Mouse (Mus musculus) liver, embryonic 16.5 days (tissue): Measurements from ENCODE around the gene Prkcz. TPM values are rescaled to one million over a fixed set of nuclear protein-coding genes. Genes with fewer than 3 reads are reported as not detected.

Experiments
- ATAC-seq: fragments of 200-750 bp; cut with Nextera tagmentation; 2 replicates; pipeline ENCODE4 v1.8.0; 2017; ENCODE audit warnings: low read depth, mild to moderate bottlenecking, moderate number of reproducible peaks, moderate library complexity
- H3K27ac ChIP-seq: fragments of 300-500 bp; sonication (generic); 2 replicates; pipeline ENCODE4 v1.5.1; 2014; ENCODE audit warnings: mild to moderate bottlenecking, low read length
- H3K27me3 ChIP-seq: fragments of 300-500 bp; sonication (generic); 2 replicates; pipeline ENCODE4 v1.6.1; 2014; ENCODE audit warnings: low read depth, low read length, mixed read lengths; ENCODE audit not compliant: control insufficient read depth, insufficient read depth
- H3K36me3 ChIP-seq: fragments of 300-500 bp; sonication (generic); 2 replicates; pipeline ENCODE4 v1.6.1; 2014; ENCODE audit warnings: mild to moderate bottlenecking; ENCODE audit not compliant: control insufficient read depth, insufficient read depth
- H3K4me1 ChIP-seq: fragments of 300-500 bp; sonication (generic); 2 replicates; pipeline ENCODE4 v1.6.1; 2014; ENCODE audit warnings: low read depth, low read length, mixed read lengths; ENCODE audit not compliant: control insufficient read depth
- H3K4me2 ChIP-seq: fragments of 300-500 bp; sonication (generic); 2 replicates; pipeline ENCODE4 v1.6.1; 2014; ENCODE audit warnings: low read depth, low read length, mixed read lengths
- H3K4me3 ChIP-seq: fragments of 300-500 bp; sonication (generic); 2 replicates; pipeline ENCODE4 v1.5.1; 2014; ENCODE audit warnings: low read depth, mild to moderate bottlenecking, low read length
- H3K9ac ChIP-seq: fragments of 300-500 bp; sonication (generic); 2 replicates; pipeline ENCODE4 v1.6.1; 2014; ENCODE audit warnings: low read depth, low read length
- H3K9me3 ChIP-seq: fragments of 300-500 bp; sonication (generic); replicated peaks from 2 replicates; pipeline ENCODE4 v1.6.1; 2016; ENCODE audit warnings: low read length; ENCODE audit not compliant: control insufficient read depth
- WGBS: fragments of 180-500 bp; shearing (Covaris S2); extraction: QIAGEN DNeasy Blood & Tissue Kit; methylation state at CpG from one replicate; pipeline ENCODE4 v1.1.7; 2014; ENCODE audit not compliant: insufficient replicate concordance; 5-methylcytosine and 5-hydroxymethylcytosine counted together
- polyA plus RNA-seq: library from polyadenylated mRNA; unstranded; fragments of >200 nt; fragmentation: Nextera tagmentation; extraction: Ambion mirVana; gene quantifications from 2 replicates; pipeline ENCODE4 v1.2.1, GENCODE M21; 2015

The Prkcz gene
- polyA plus RNA-seq, 1 experiment from 2014 or later: 2.7 TPM

- Histone ChIP-seq H3K9me3 (no peaks in the 10 kb centered on the region), H3K27ac (0 out of 2 replicates have a peak overlapping the region, but pooled peaks have one; percentile 27), H3K4me3 (no peak overlapping the region), H3K4me2 (no peak overlapping the region), H3K36me3 (no peaks in the 10 kb centered on the region), H3K27me3 (no peaks in the 10 kb centered on the region), H3K9ac (no peak overlapping the region), H3K4me1 (peaks cover 20% of the 10 kb centered on the region)
- peak; percentile 37 for ATAC-seq
- WGBS: 50% methylated on average over 5 of the region's 5 CpGs
Observed at GRCm38 (mm10) chr4:155238276-155238675, 122.9 kb downstream of the Prkcz start.

- H3K27me3 ChIP-seq: no peaks in the 10 kb centered on the region
- no peak overlapping the region for H3K4me2 ChIP-seq
- H3K36me3 ChIP-seq: no peaks in the 10 kb centered on the region
- H3K9ac ChIP-seq: no peak overlapping the region
- 49% methylated on average over 12 of the region's 12 CpGs for WGBS
- peaks cover 20% of the 10 kb centered on the region for H3K4me1 ChIP-seq
- no peak overlapping the region for H3K27ac ChIP-seq
- no peak overlapping the region for H3K4me3 ChIP-seq
- no peaks in the 10 kb centered on the region for H3K9me3 ChIP-seq
- ATAC-seq: no peak
Observed at GRCm38 (mm10) chr4:155236737-155237385, 124.3 kb downstream of the Prkcz start.

- Histone ChIP-seq H3K4me2 (peak overlapping the region; percentile 10; the same call in 1 of the 2 replicates), H3K27me3 (no peaks in the 10 kb centered on the region), H3K4me3 (no peak overlapping the region), H3K27ac (peak overlapping the region; percentile 64), H3K36me3 (no peaks in the 10 kb centered on the region), H3K9ac (no peak overlapping the region), H3K9me3 (no peaks in the 10 kb centered on the region), H3K4me1 (peaks cover 20% of the 10 kb centered on the region)
- 9% methylated on average over 18 of the region's 18 CpGs for WGBS
- ATAC-seq: peak; percentile 53
Observed at GRCm38 (mm10) chr4:155235311-155236119, 125.6 kb downstream of the Prkcz start.

- no peak overlapping the region for H3K9ac ChIP-seq
- H3K9me3 ChIP-seq: no peaks in the 10 kb centered on the region
- H3K4me3 ChIP-seq: no peak overlapping the region
- WGBS: 26% methylated on average over 8 of the region's 8 CpGs
- H3K4me1 ChIP-seq: peaks cover 20% of the 10 kb centered on the region
- no peak overlapping the region for H3K4me2 ChIP-seq
- peak overlapping the region; percentile 64 for H3K27ac ChIP-seq
- ATAC-seq: peak; percentile 25
- no peaks in the 10 kb centered on the region for H3K27me3 ChIP-seq
- no peaks in the 10 kb centered on the region for H3K36me3 ChIP-seq
Observed at GRCm38 (mm10) chr4:155234371-155235310, 126.5 kb downstream of the Prkcz start.

GRCm38 (mm10) chr4:155233878-155234277, 127.3 kb downstream of the Prkcz start:
- ATAC-seq: no peak

GRCm38 (mm10) chr4:155228461-155228860, 132.7 kb downstream of the Prkcz start:
- ATAC-seq: no peak
- H3K4me2 ChIP-seq: no peak overlapping the region
- H3K36me3 ChIP-seq: no peaks in the 10 kb centered on the region
- H3K27ac ChIP-seq: no peak overlapping the region
- H3K27me3 ChIP-seq: no peaks in the 10 kb centered on the region
- no peak overlapping the region for H3K4me3 ChIP-seq
- H3K9ac ChIP-seq: no peak overlapping the region
- H3K4me1 ChIP-seq: peaks cover 5% of the 10 kb centered on the region; the same call in 1 of the 2 replicates
- 53% methylated on average over 5 of the region's 5 CpGs for WGBS
- H3K9me3 ChIP-seq: no peaks in the 10 kb centered on the region

More at GRCm38 (mm10) chr4:155233878-155234277, 127.3 kb downstream of the Prkcz start:
- no peaks in the 10 kb centered on the region for H3K36me3 ChIP-seq
- peak overlapping the region; percentile 64; the same call in 1 of the 2 replicates for H3K27ac ChIP-seq
- WGBS: 27% methylated on average over 10 of the region's 10 CpGs
- no peak overlapping the region for H3K4me2 ChIP-seq
- H3K4me3 ChIP-seq: no peak overlapping the region
- no peaks in the 10 kb centered on the region for H3K9me3 ChIP-seq
- H3K27me3 ChIP-seq: no peaks in the 10 kb centered on the region
- no peak overlapping the region for H3K9ac ChIP-seq
- peaks cover 20% of the 10 kb centered on the region for H3K4me1 ChIP-seq

GRCm38 (mm10) chr4:155227986-155228385, 133.2 kb downstream of the Prkcz start:
- no peak for ATAC-seq
- H3K4me1 ChIP-seq: peaks cover 6% of the 10 kb centered on the region; the same call in 1 of the 2 replicates
- no peak overlapping the region for H3K4me3 ChIP-seq
- H3K4me2 ChIP-seq: no peak overlapping the region
- H3K36me3 ChIP-seq: no peaks in the 10 kb centered on the region
- H3K9ac ChIP-seq: no peak overlapping the region
- no peaks in the 10 kb centered on the region for H3K9me3 ChIP-seq
- H3K27ac ChIP-seq: no peak overlapping the region
- H3K27me3 ChIP-seq: no peaks in the 10 kb centered on the region
- 57% methylated on average over 4 of the region's 4 CpGs for WGBS

GRCm38 (mm10) chr4:155225918-155226317, 135.2 kb downstream of the Prkcz start:
- Histone ChIP-seq H3K9me3 (no peaks in the 10 kb centered on the region), H3K9ac (no peak overlapping the region), H3K36me3 (no peaks in the 10 kb centered on the region), H3K4me2 (no peak overlapping the region), H3K27me3 (peaks cover 16% of the 10 kb centered on the region), H3K4me1 (peaks cover 10% of the 10 kb centered on the region), H3K27ac (no peak overlapping the region), H3K4me3 (no peak overlapping the region)
- ATAC-seq: no peak
- 72% methylated on average over 5 of the region's 5 CpGs for WGBS
